Mouse (Mus musculus): ENCODE measurements at regions not wholly inside any gene's neighbourhood (a gene's known extent, or its start where the extent isn't known, plus 50 kb on each side); places are given as distances from the start of the nearest gene placed in this dataset.
A peak's percentile ranks its signal among the peaks of the same experiment; 100 is the strongest.

DNA sequence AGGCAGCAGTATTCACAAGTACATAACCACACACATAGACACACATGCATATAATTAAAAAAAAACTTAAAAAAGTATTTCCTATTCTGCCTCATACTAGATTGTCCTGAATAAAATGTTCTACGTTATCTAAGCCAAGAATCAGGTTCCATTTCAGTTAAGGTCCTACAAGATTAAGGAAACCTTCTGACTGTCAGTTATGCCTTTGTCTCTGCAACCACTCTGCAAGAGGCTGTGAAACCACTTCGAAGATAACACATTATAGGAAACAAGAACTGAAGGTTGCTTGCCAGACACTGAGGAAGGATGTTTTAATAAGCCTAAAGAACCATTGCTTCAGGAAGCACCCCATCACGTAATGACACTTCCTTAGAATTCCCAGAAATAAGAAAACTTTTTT is 385.9 kb downstream of the Gm16223 start:
- H3K27ac ChIP-seq (ENCODE audit: low read depth, low read length), result no peak overlapping the region
- 79% methylated on average over 3 of the region's 3 CpGs for WGBS
- no peak overlapping the region for H3K4me2 ChIP-seq (ENCODE audit: low read depth, low read length, severe bottlenecking)
- ATAC-seq (replicated peaks; ENCODE audit: low FRiP score) (no peak), DNase-seq (ENCODE audit: low spot score) (no peak)
- H3K4me1 ChIP-seq (replicated peaks; ENCODE audit: control insufficient read depth, insufficient read depth, low read length), result no peaks in the 10 kb centered on the region
- H3K9ac ChIP-seq (ENCODE audit: low read length), result no peak overlapping the region
- no peak overlapping the region for H3K4me3 ChIP-seq (ENCODE audit: low read depth, low read length)
- H3K9me3 ChIP-seq (ENCODE audit: control insufficient read depth, low read length), result no peaks in the 10 kb centered on the region
- no peaks in the 10 kb centered on the region for H3K27me3 ChIP-seq (ENCODE audit: control insufficient read depth, insufficient read depth, low read length)
- no peaks in the 10 kb centered on the region for H3K36me3 ChIP-seq (ENCODE audit: control insufficient read depth, insufficient read depth, low read length)

DNA sequence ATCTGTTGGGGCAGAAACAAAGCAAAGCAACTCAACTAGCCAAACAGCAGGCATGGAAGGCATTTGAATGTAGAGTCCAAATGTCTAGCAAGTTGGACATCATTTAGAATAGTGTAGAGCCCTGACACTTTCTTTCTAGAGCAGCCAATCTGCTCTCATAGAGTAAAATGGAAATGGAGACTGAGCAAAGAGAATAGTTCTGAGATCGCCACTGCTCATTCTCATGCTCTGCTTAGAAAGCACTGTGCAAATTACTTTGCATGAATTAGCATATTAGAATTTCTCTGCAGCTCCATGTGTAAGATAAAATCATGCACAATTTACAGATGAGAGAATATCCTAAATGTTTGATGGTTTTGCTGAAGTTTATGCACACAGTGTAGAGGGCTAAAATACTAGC is 393.4 kb downstream of the Gm16223 start:
- H3K4me2 ChIP-seq (ENCODE audit: low read depth, low read length, severe bottlenecking), result no peak overlapping the region
- no peaks in the 10 kb centered on the region for H3K4me1 ChIP-seq (replicated peaks; ENCODE audit: control insufficient read depth, insufficient read depth, low read length)
- no peaks in the 10 kb centered on the region for H3K36me3 ChIP-seq (ENCODE audit: control insufficient read depth, insufficient read depth, low read length)
- WGBS, result 85% methylated on average over 1 of the region's 1 CpGs
- H3K9ac ChIP-seq (ENCODE audit: low read length), result no peak overlapping the region
- no peaks in the 10 kb centered on the region for H3K9me3 ChIP-seq (ENCODE audit: control insufficient read depth, low read length)
- no peaks in the 10 kb centered on the region for H3K27me3 ChIP-seq (ENCODE audit: control insufficient read depth, insufficient read depth, low read length)
- H3K27ac ChIP-seq (ENCODE audit: low read depth, low read length), result no peak overlapping the region
- DNase-seq (ENCODE audit: low spot score) (no peak), ATAC-seq (replicated peaks; ENCODE audit: low FRiP score) (no peak)
- no peak overlapping the region for H3K4me3 ChIP-seq (ENCODE audit: low read depth, low read length)

DNA sequence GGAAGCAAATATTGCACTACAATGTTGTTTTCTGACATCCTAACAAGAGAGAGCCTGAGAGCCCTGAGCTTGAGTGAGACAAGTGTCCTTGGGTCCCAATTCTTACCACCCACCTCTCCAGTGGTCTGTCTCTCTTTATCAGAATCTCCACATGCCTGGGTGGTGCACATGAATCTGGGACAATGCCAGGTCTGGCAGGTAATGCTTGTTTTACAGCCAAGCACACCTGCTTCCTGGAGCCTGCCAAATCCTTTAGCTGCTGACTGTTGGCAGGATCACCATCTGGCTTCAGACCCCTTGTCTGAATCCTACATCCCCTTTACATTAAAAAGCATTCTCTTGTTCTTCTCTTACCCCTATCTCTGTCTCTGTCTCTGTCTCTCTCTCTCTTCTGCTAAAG is 397.1 kb downstream of the Gm16223 start:
- H3K4me1 ChIP-seq (replicated peaks; ENCODE audit: control insufficient read depth, insufficient read depth, low read length), result no peaks in the 10 kb centered on the region
- DNase-seq (ENCODE audit: low spot score) (no peak), ATAC-seq (replicated peaks; ENCODE audit: low FRiP score) (no peak)
- no peak overlapping the region for H3K4me3 ChIP-seq (ENCODE audit: low read depth, low read length)
- H3K9ac ChIP-seq (ENCODE audit: low read length), result no peak overlapping the region
- no peaks in the 10 kb centered on the region for H3K27me3 ChIP-seq (ENCODE audit: control insufficient read depth, insufficient read depth, low read length)
- H3K27ac ChIP-seq (ENCODE audit: low read depth, low read length), result no peak overlapping the region
- H3K36me3 ChIP-seq (ENCODE audit: control insufficient read depth, insufficient read depth, low read length), result no peaks in the 10 kb centered on the region
- no peaks in the 10 kb centered on the region for H3K9me3 ChIP-seq (ENCODE audit: control insufficient read depth, low read length)
- H3K4me2 ChIP-seq (ENCODE audit: low read depth, low read length, severe bottlenecking), result no peak overlapping the region

DNA sequence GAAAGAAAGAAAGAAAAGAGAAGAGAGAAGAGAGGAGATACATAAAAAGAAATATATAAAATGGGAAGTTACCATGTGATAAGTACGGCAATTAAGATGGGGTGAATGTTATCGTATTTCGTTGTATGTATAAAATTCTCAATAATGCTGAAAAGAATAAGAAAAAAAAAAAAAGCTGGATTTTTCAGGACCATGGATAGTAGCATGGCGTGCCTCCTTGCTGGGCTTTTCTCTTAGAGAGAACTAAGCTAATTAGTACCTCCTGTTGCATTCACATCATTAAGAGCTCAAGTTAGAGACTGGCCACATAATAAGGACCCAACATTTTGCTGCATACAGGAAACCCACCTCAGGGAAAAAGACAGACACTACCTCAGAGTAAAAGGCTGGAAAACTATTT is 405.7 kb downstream of the Gm16223 start:
- no peak overlapping the region for H3K27ac ChIP-seq (ENCODE audit: low read depth, low read length)
- H3K9ac ChIP-seq (ENCODE audit: low read length), result no peak overlapping the region
- no peak overlapping the region for H3K4me2 ChIP-seq (ENCODE audit: low read depth, low read length, severe bottlenecking)
- DNase-seq (ENCODE audit: low spot score) (no peak), ATAC-seq (replicated peaks; ENCODE audit: low FRiP score) (no peak)
- H3K36me3 ChIP-seq (ENCODE audit: control insufficient read depth, insufficient read depth, low read length), result no peaks in the 10 kb centered on the region
- no peak overlapping the region for H3K4me3 ChIP-seq (ENCODE audit: low read depth, low read length)
- H3K9me3 ChIP-seq (ENCODE audit: control insufficient read depth, low read length), result no peaks in the 10 kb centered on the region
- H3K4me1 ChIP-seq (replicated peaks; ENCODE audit: control insufficient read depth, insufficient read depth, low read length), result no peaks in the 10 kb centered on the region
- no peaks in the 10 kb centered on the region for H3K27me3 ChIP-seq (ENCODE audit: control insufficient read depth, insufficient read depth, low read length)
- WGBS, result 77% methylated on average over 4 of the region's 4 CpGs

DNA sequence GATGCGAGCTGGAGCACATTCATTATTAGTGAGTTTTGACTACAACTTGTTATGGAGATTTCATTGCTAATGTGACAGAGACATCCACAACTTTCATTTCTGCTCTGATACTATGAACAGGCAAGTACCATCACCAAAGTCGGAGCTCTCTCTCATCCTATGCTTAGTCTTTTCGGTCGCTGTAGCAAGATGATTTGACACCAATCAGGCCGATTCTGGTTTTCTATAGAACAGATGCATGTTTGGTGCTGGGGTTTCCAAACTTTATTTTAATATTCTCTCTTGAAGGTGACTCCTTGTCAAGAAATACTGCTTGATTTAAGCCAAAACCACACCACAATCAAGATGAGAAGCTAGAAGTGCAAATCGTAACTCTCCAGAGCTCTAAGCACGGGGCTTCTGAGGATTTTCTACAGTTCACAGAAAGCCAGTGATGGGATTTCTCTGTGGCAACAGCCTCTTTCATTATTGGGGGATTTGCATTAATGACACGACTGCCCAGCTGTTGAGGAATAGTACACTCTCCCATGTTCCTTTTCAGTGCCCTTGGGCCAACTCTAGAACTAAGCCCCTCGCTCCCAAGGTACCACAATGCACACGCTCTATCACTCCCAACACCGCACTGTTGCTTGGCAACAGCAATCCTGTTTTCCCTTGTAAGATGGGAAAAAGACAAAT is 434.5 kb downstream of the Gm16223 start:
- Histone ChIP-seq H3K9ac (ENCODE audit: low read length) (no peak overlapping the region), H3K27ac (ENCODE audit: low read depth, low read length) (no peak overlapping the region), H3K27me3 (ENCODE audit: control insufficient read depth, insufficient read depth, low read length) (no peaks in the 10 kb centered on the region), H3K4me2 (ENCODE audit: low read depth, low read length, severe bottlenecking) (no peak overlapping the region), H3K4me1 (replicated peaks; ENCODE audit: control insufficient read depth, insufficient read depth, low read length) (no peaks in the 10 kb centered on the region), H3K4me3 (ENCODE audit: low read depth, low read length) (no peak overlapping the region), H3K9me3 (ENCODE audit: control insufficient read depth, low read length) (no peaks in the 10 kb centered on the region), H3K36me3 (ENCODE audit: control insufficient read depth, insufficient read depth, low read length) (no peaks in the 10 kb centered on the region)
- WGBS, result 66% methylated on average over 11 of the region's 11 CpGs
- peak; percentile 80 for ATAC-seq (replicated peaks; ENCODE audit: low FRiP score)
- no peak for DNase-seq (ENCODE audit: low spot score)

DNA sequence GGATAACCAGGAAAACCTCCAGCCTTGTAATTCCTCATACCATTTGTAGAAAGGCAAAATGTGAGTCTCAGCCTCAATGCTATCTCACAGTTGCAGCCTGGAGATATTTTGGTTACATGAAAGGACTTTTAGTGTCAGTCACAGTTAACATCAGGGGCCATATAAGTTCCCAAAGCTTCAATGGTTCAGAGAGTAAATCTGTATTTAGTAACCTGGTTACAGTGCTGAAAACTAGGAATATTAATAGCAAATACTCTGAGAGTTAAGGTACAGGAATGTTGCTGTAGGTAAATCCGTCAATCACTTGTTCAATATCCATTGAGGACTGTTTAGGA is 435.0 kb downstream of the Gm16223 start:
- WGBS, result 96% methylated on average over 1 of the region's 1 CpGs
- Histone ChIP-seq H3K9ac (ENCODE audit: low read length) (no peak overlapping the region), H3K36me3 (ENCODE audit: control insufficient read depth, insufficient read depth, low read length) (no peaks in the 10 kb centered on the region), H3K4me2 (ENCODE audit: low read depth, low read length, severe bottlenecking) (no peak overlapping the region), H3K9me3 (ENCODE audit: control insufficient read depth, low read length) (no peaks in the 10 kb centered on the region), H3K4me3 (ENCODE audit: low read depth, low read length) (no peak overlapping the region), H3K4me1 (replicated peaks; ENCODE audit: control insufficient read depth, insufficient read depth, low read length) (no peaks in the 10 kb centered on the region), H3K27me3 (ENCODE audit: control insufficient read depth, insufficient read depth, low read length) (no peaks in the 10 kb centered on the region), H3K27ac (ENCODE audit: low read depth, low read length) (no peak overlapping the region)
- ATAC-seq (replicated peaks; ENCODE audit: low FRiP score) (no peak), DNase-seq (ENCODE audit: low spot score) (no peak)

DNA sequence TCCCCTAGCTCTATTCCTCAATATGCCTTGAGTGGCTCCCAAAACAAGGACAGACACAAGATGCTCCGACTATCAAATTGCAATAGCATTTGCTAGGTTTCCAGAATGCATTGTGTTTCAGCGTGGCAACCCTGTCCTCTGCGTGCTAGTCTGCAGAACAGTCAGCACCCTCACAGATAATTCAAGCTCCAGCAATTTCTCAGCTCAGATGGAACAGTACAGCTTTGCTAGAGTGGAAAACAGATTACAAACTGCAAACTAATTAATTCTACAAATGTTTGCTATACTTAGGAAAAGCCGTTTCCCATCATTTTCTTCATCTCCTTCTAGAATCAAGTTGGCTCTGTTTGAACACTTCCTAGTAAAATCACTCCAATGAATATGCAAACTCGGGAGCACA is 441.4 kb downstream of the Gm16223 start:
- Histone ChIP-seq H3K27ac (ENCODE audit: low read depth, low read length) (no peak overlapping the region), H3K9ac (ENCODE audit: low read length) (no peak overlapping the region), H3K4me2 (ENCODE audit: low read depth, low read length, severe bottlenecking) (no peak overlapping the region), H3K4me1 (replicated peaks; ENCODE audit: control insufficient read depth, insufficient read depth, low read length) (no peaks in the 10 kb centered on the region), H3K27me3 (ENCODE audit: control insufficient read depth, insufficient read depth, low read length) (no peaks in the 10 kb centered on the region), H3K4me3 (ENCODE audit: low read depth, low read length) (no peak overlapping the region), H3K36me3 (ENCODE audit: control insufficient read depth, insufficient read depth, low read length) (no peaks in the 10 kb centered on the region), H3K9me3 (ENCODE audit: control insufficient read depth, low read length) (no peaks in the 10 kb centered on the region)
- DNase-seq (ENCODE audit: low spot score) (no peak), ATAC-seq (replicated peaks; ENCODE audit: low FRiP score) (no peak)
- whole genome bisulfite sequencing, result 84% methylated on average over 5 of the region's 5 CpGs

DNA sequence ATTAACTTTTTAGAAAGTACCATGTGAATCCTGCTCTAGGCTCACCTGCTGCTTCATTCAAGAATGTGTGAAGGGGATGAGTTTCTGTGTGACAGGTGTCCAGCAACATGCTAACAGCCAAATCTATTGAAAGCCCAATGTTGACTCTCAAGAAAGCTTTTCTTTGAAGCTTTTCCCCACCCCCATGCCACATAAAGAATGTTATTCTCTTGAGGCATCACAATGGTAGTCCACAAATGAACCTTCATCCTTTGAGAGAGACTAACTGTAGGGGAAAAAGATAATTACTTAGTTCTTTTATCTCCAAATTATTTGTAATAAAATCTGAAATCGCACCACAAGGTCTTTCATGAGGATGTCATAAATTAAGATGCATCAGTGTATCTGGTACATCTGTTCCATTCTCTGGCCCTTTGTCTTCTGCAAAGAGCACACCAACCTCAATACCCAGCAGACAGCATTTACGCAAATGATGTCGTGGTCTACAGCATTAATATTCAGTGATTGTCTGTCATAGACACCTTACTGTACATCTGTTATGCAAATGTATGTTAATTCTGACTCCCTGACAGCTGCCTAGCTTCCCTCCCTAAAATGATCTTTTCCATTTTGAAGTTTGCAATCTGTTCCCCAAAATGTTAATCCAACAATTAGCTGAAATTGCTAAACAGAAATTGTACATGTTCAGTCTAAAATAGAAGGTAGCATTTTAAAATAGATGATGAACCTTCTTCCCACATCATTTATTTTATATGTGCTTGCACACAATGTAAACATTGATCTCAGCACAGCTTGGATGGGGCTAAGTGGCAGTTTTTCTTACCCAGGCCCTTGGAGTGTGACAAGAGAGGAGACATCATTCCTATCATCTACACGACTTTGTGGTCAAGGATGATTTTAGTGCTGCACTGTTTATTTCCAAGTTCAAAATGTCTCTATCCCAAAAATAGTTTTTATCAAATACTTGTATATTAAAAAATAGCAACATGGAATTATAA is 455.7 kb downstream of the Gm16223 start:
- DNase-seq (ENCODE audit: low spot score), result no peak
- no peaks in the 10 kb centered on the region for H3K9me3 ChIP-seq (ENCODE audit: control insufficient read depth, low read length)
- no peak overlapping the region for H3K4me3 ChIP-seq (ENCODE audit: low read depth, low read length)
- 70% methylated on average over 4 of the region's 4 CpGs for WGBS
- H3K4me2 ChIP-seq (ENCODE audit: low read depth, low read length, severe bottlenecking), result no peak overlapping the region
- H3K27me3 ChIP-seq (ENCODE audit: control insufficient read depth, insufficient read depth, low read length), result no peaks in the 10 kb centered on the region
- no peak overlapping the region for H3K9ac ChIP-seq (ENCODE audit: low read length)
- ATAC-seq (replicated peaks; ENCODE audit: low FRiP score), result peak; percentile 67; the same call in 1 of the 2 replicates
- no peak overlapping the region for H3K27ac ChIP-seq (ENCODE audit: low read depth, low read length)
- no peaks in the 10 kb centered on the region for H3K36me3 ChIP-seq (ENCODE audit: control insufficient read depth, insufficient read depth, low read length)
- no peaks in the 10 kb centered on the region for H3K4me1 ChIP-seq (replicated peaks; ENCODE audit: control insufficient read depth, insufficient read depth, low read length)

DNA sequence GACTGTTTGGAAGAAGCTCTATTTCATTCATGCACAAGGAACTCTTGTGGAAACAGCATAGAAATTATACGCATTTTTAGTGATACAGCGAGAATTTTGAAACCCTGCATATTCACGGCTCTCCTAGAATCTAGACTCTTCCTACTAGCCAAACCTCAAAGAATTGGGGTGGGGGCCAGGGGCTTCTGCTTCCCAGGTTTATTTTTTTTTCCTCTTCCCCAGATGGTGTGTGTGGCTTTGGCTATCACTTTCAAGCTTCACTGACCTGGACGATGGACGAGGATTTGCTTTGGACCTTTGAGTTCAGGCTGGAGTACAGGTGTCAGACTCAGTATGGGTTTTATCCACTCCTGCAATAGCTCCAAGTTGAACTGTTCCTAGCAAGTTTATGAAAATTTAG is 457.7 kb downstream of the Gm16223 start:
- no peak for DNase-seq (ENCODE audit: low spot score)
- Histone ChIP-seq H3K4me2 (ENCODE audit: low read depth, low read length, severe bottlenecking) (no peak overlapping the region), H3K9me3 (ENCODE audit: control insufficient read depth, low read length) (no peaks in the 10 kb centered on the region), H3K27me3 (ENCODE audit: control insufficient read depth, insufficient read depth, low read length) (no peaks in the 10 kb centered on the region), H3K4me3 (ENCODE audit: low read depth, low read length) (no peak overlapping the region), H3K4me1 (replicated peaks; ENCODE audit: control insufficient read depth, insufficient read depth, low read length) (no peaks in the 10 kb centered on the region), H3K36me3 (ENCODE audit: control insufficient read depth, insufficient read depth, low read length) (no peaks in the 10 kb centered on the region), H3K9ac (ENCODE audit: low read length) (no peak overlapping the region), H3K27ac (ENCODE audit: low read depth, low read length) (no peak overlapping the region)
- 81% methylated on average over 5 of the region's 5 CpGs for WGBS
- ATAC-seq (replicated peaks; ENCODE audit: low FRiP score), result no peak
